Mouse (Mus musculus) heart, postnatal 0 days (tissue): ENCODE data around the gene Clp1.

Experiments
- CTCF ChIP-seq: IDR thresholded peaks from 2 replicates; pipeline ENCODE4 v1.5.1; 2016; ENCODE audit warnings: antibody characterized with exemption, control low read depth, low read depth
- EP300 ChIP-seq: IDR thresholded peaks from 2 replicates; pipeline ENCODE4 v1.6.1; 2016; ENCODE audit warnings: antibody characterized with exemption, low read depth

GRCm38 (mm10) chr2:84677270-84677967 is 49.7 kb downstream of the Clp1 start:
- TF ChIP-seq CTCF = peak; percentile 40; the same call in 1 of the 2 replicates
- no peak for TF ChIP-seq EP300
